Mouse (Mus musculus): ENCODE measurements at regions not wholly inside any gene's neighbourhood (a gene's known extent, or its start where the extent isn't known, plus 50 kb on each side); places are given as distances from the start of the nearest gene placed in this dataset.

DNA sequence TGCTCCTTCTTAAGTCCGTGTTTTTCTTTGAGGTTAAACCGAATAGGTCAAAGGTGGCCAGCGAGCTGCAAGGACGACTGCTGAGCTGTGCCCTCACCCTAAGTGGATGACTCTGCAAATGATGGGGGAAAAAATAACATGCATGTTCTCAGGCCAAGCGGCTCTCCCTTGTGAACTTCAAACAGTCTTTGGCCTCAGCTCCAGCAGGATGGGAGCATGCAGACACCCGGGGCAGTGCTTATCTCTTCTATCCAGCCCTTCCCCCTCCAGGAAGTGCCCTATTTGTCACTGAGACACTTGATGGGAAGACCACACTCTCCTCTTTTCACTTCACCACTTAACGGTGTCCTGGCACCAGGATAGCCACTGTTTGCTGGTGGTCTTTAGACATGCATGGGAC lies 157.3 kb upstream of the Serp2 start:
- DNase-seq (ENCODE audit: low read depth in 3 of 3, low spot score in 3 of 3) = no peak
- H3K4me1 ChIP-seq (replicated peaks; ENCODE audit: control insufficient read depth in 2 of 2, insufficient read depth in 2 of 2, low read length in 1 of 2) = peaks cover 2 to 17% of the 10 kb centered on the region in 2 experiments; a peak in 3 of 4 replicates

DNA sequence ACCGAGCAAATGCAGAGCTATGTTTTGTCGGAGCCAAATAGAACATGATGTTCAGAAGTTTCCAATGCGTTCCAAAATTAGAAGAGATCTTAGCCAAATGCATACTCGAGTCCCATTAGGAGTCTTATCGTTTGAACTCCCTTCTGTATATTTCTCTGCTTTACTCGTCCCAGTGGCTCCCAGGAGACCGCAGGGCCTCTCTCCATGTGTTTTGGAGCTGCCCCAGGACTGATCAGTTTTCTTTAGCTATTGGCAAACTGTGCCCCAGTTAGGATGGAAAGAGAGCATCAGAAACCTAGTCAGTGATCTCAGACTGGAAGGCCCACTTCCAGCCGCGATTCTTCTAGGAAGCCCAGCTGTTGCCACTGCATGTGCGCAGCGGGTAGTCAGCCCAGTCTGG lies 152.0 kb upstream of the Serp2 start:
- ATAC-seq (ENCODE audit: insufficient read depth) = no peak
- DNase-seq (ENCODE audit: low read depth in 3 of 3, low spot score in 3 of 3) = no peak
- Histone ChIP-seq H3K4me1 (replicated peaks; ENCODE audit: control insufficient read depth in 2 of 2, insufficient read depth in 2 of 2, low read length in 1 of 2) (peaks cover 0 to 5% of the 10 kb centered on the region in 2 experiments; a peak in 2 of 4 replicates), H3K4me3 (ENCODE audit: insufficient read depth in 1 of 2, low read depth in 2 of 2, low read length in 2 of 2) (no peak overlapping the region), H3K27ac (no peak overlapping the region), H3K9me3 (ENCODE audit: control insufficient read depth, low read length) (no peaks in the 10 kb centered on the region), H3K27me3 (ENCODE audit: control insufficient read depth, insufficient read depth, low read length) (no peaks in the 10 kb centered on the region), H3K4me2 (ENCODE audit: low read depth) (no peak overlapping the region), H3K36me3 (replicated peaks; ENCODE audit: control insufficient read depth, insufficient read depth, low read depth) (no peaks in the 10 kb centered on the region), H3K9ac (replicated peaks) (no peak overlapping the region)
- 74% methylated on average over 11 of the region's 11 CpGs for WGBS (ENCODE audit: insufficient replicate concordance)
- TF ChIP-seq CTCF (IDR thresholded peaks at IDR 0.05; ENCODE audit: low read depth) (no peak), EP300 (IDR thresholded peaks at IDR 0.05; ENCODE audit: low read depth) (no peak)

More for the DNA sequence above, 157.3 kb upstream of the Serp2 start:
- Histone ChIP-seq H3K36me3 (replicated peaks; ENCODE audit: control insufficient read depth, insufficient read depth, low read depth) (no peaks in the 10 kb centered on the region), H3K9me3 (ENCODE audit: control insufficient read depth, low read length) (no peaks in the 10 kb centered on the region), H3K4me3 (ENCODE audit: insufficient read depth in 1 of 2, low read depth in 2 of 2, low read length in 2 of 2) (no peak overlapping the region), H3K4me2 (ENCODE audit: low read depth) (no peak overlapping the region), H3K27me3 (ENCODE audit: control insufficient read depth, insufficient read depth, low read length) (no peaks in the 10 kb centered on the region), H3K9ac (replicated peaks) (no peak overlapping the region), H3K27ac (no peak overlapping the region)
- ATAC-seq (ENCODE audit: insufficient read depth) = no peak
- TF ChIP-seq EP300 (IDR thresholded peaks at IDR 0.05; ENCODE audit: low read depth) = no peak
- TF ChIP-seq CTCF (IDR thresholded peaks at IDR 0.05; ENCODE audit: low read depth) = no peak
- 4% methylated on average over 7 of the region's 7 CpGs for WGBS (ENCODE audit: insufficient replicate concordance)

DNA sequence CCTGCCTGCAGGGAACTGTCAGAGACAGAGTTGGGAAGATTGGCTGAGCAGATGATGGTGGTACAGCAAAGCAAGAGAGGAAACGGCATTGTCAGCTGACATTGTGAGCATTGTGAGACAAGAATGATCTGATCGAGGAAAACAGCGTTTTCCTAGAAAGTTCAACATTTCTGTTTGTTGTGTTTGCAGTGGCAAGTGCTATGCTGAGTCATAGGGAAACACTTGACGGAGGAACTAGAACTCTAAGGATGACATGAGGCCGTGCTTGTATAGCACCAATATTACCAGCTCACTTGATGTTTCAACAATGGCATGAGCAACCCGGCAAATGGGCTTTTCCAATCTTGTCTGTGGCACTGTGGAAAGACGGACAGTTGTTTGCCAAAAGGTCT lies 146.7 kb upstream of the Serp2 start:
- DNase-seq (ENCODE audit: low read depth in 3 of 3, low spot score in 3 of 3) (no peak), ATAC-seq (ENCODE audit: insufficient read depth) (no peak)
- H3K27me3 ChIP-seq (ENCODE audit: control insufficient read depth, insufficient read depth, low read length) = no peaks in the 10 kb centered on the region
- no peak overlapping the region for H3K27ac ChIP-seq
- no peaks in the 10 kb centered on the region for H3K36me3 ChIP-seq (replicated peaks; ENCODE audit: control insufficient read depth, insufficient read depth, low read depth)
- 41% methylated on average over 7 of the region's 7 CpGs for WGBS (ENCODE audit: insufficient replicate concordance)
- TF ChIP-seq EP300 (IDR thresholded peaks at IDR 0.05; ENCODE audit: low read depth) = no peak
- no peak for TF ChIP-seq CTCF (IDR thresholded peaks at IDR 0.05; ENCODE audit: low read depth)
- H3K4me1 ChIP-seq (replicated peaks; ENCODE audit: control insufficient read depth in 2 of 2, insufficient read depth in 2 of 2, low read length in 1 of 2) = peaks cover 0 to 24% of the 10 kb centered on the region in 2 experiments; a peak in 2 of 4 replicates
- H3K9ac ChIP-seq (replicated peaks) = no peak overlapping the region
- no peak overlapping the region for H3K4me2 ChIP-seq (ENCODE audit: low read depth)
- H3K9me3 ChIP-seq (ENCODE audit: control insufficient read depth, low read length) = no peaks in the 10 kb centered on the region
- no peak overlapping the region for H3K4me3 ChIP-seq (ENCODE audit: insufficient read depth in 1 of 2, low read depth in 2 of 2, low read length in 2 of 2)

DNA sequence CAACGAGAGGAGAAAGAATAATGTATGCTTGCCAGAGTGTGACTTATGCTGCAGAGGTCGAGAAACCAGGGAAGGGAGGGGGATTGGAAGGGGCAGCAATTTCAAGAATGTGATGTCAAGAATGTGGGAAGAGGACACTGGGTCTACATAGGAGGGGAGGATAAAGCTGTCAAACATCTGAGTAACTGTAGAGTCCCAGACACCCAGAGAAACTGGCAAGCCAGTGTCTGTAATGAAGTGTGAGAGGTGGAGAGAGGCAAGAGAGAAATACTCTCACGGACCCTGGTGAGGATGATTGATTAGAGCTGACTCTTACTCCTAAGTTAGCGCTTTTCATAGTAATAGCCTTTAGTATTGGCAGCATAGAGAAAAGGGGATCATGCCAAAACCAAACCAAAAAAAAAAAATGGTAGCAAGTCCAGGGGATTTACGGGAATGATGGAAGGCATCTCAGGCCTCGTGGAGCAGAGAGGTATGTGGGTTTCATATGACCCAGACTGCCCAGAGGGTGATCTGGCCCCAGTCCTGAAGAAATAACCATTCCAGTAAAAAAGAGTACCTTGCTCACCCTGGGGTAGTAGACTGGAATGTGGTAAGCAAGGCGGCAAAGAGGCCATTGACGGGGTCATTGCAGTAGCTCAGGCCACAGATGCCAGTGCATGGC lies 146.2 kb upstream of the Serp2 start:
- Histone ChIP-seq H3K27ac (no peak overlapping the region), H3K4me3 (ENCODE audit: insufficient read depth in 1 of 2, low read depth in 2 of 2, low read length in 2 of 2) (no peak overlapping the region), H3K4me2 (ENCODE audit: low read depth) (no peak overlapping the region), H3K27me3 (ENCODE audit: control insufficient read depth, insufficient read depth, low read length) (no peaks in the 10 kb centered on the region), H3K9me3 (ENCODE audit: control insufficient read depth, low read length) (no peaks in the 10 kb centered on the region), H3K9ac (replicated peaks) (no peak overlapping the region), H3K36me3 (replicated peaks; ENCODE audit: control insufficient read depth, insufficient read depth, low read depth) (no peaks in the 10 kb centered on the region), H3K4me1 (replicated peaks; ENCODE audit: control insufficient read depth in 2 of 2, insufficient read depth in 2 of 2, low read length in 1 of 2) (peaks cover 0 to 30% of the 10 kb centered on the region in 2 experiments; a peak in 2 of 4 replicates)
- no peak for ATAC-seq (ENCODE audit: insufficient read depth)
- no peak for DNase-seq (ENCODE audit: low read depth in 3 of 3, low spot score in 3 of 3)
- WGBS (ENCODE audit: insufficient replicate concordance) = 51% methylated on average over 8 of the region's 8 CpGs
- TF ChIP-seq EP300 (IDR thresholded peaks at IDR 0.05; ENCODE audit: low read depth) (no peak), CTCF (IDR thresholded peaks at IDR 0.05; ENCODE audit: low read depth) (no peak)

DNA sequence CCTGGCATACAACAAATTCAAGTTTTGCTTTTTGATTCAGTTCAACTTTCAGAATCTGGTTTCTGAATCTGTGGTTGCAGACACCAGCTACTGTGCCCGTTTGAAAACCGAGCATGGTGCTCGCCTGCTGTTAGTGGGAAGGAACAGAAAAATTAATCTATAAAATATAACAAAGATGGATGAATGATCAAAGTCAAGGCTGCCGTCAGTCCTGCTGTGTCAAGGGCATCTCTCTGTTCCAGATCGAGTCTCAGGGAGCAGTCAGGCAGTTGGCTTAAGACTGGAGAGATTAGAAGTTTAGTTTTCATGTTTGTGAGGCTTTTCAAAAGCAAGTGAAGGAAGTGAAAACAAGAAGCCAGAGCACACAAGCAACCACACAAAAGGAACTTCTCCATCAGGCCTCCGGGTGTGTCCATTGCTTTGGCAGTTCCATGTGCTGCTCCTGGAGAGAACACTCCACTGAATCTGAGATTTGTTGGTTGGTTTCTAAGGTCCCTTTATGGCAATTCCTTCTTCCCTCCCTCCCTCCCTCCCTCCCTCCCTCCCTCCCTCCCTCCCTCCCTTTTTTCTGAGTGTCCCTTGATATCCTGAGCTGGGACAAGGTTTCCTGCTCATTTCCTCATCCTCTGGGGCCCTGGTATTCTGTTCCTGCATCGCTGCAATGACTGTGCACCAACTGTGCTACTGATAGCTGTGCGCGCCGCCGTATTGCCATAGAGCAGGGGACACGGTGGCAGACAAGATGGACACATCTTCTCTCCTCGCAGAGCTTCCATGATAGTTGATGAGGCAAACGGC lies 145.4 kb upstream of the Serp2 start:
- Histone ChIP-seq H3K9me3 (ENCODE audit: control insufficient read depth, low read length) (no peaks in the 10 kb centered on the region), H3K4me3 (ENCODE audit: insufficient read depth in 1 of 2, low read depth in 2 of 2, low read length in 2 of 2) (no peak overlapping the region), H3K9ac (replicated peaks) (no peak overlapping the region), H3K27me3 (ENCODE audit: control insufficient read depth, insufficient read depth, low read length) (no peaks in the 10 kb centered on the region), H3K36me3 (replicated peaks; ENCODE audit: control insufficient read depth, insufficient read depth, low read depth) (no peaks in the 10 kb centered on the region), H3K4me2 (ENCODE audit: low read depth) (no peak overlapping the region), H3K27ac (no peak overlapping the region), H3K4me1 (replicated peaks; ENCODE audit: control insufficient read depth in 2 of 2, insufficient read depth in 2 of 2, low read length in 1 of 2) (peaks cover 0 to 31% of the 10 kb centered on the region in 2 experiments; a peak in 2 of 4 replicates)
- WGBS (ENCODE audit: insufficient replicate concordance) = 16% methylated on average over 14 of the region's 14 CpGs
- no peak for ATAC-seq (ENCODE audit: insufficient read depth)
- TF ChIP-seq EP300 (IDR thresholded peaks at IDR 0.05; ENCODE audit: low read depth) (no peak), CTCF (IDR thresholded peaks at IDR 0.05; ENCODE audit: low read depth) (no peak)
- DNase-seq (ENCODE audit: low read depth in 3 of 3, low spot score in 3 of 3) = no peak

All from liver, embryonic 14.5 days (tissue).